In genomic region chr17:4907841-4908571, GRCm38 (mm10) we compare ENCODE assay signal across 7 mouse cellular contexts.
A peak's percentile ranks its signal among the peaks of the same experiment; 100 is the strongest.
DNase-seq lines count a peak whose midpoint lies in the region; ATAC-seq lines count a peak whose summit lies in the region.

No protein-coding gene starts in this region.

- H3K4me1 ChIP-seq in intestine, embryonic 15.5 days (replicated peaks), result no peaks in the 10 kb centered on the region; the same call in 1 of the 2 replicates
- peaks cover 21% of the 10 kb centered on the region for H3K4me1 ChIP-seq in midbrain, embryonic 10.5 days

- WGBS in intestine, embryonic 15.5 days, result under 1% methylated on average over 82 of the region's 85 CpGs
- WGBS in midbrain, embryonic 10.5 days, result under 1% methylated on average over 84 of the region's 85 CpGs

- H3K9me3 ChIP-seq in intestine, embryonic 15.5 days, result no peaks in the 10 kb centered on the region
- no peaks in the 10 kb centered on the region for H3K9me3 ChIP-seq in midbrain, embryonic 10.5 days (replicated peaks)

- H3K27me3 ChIP-seq in intestine, embryonic 15.5 days (replicated peaks), result no peaks in the 10 kb centered on the region
- H3K27me3 ChIP-seq in midbrain, embryonic 10.5 days (ENCODE audit: low read depth, poor library complexity, severe bottlenecking), result peaks cover 6% of the 10 kb centered on the region; the same call in 1 of the 2 replicates

- H3K36me3 ChIP-seq in intestine, embryonic 15.5 days, result no peaks in the 10 kb centered on the region
- no peaks in the 10 kb centered on the region for H3K36me3 ChIP-seq in midbrain, embryonic 10.5 days

- H3K9ac ChIP-seq in intestine, embryonic 15.5 days, result peak overlapping the region; percentile 67

- intact Hi-C loops in left cerebral cortex, postnatal 25 days (cut with DNase I), result loop anchor here (1.0 to 5.0 kb wide), 6 partner anchors 87 to 391 kb away; no protein-coding TSS in a partner anchor

- peak overlapping the region; percentile 53 for H3K4me3 ChIP-seq in intestine, embryonic 15.5 days (replicated peaks)
- peak overlapping the region; percentile 62 for H3K4me3 ChIP-seq in midbrain, embryonic 10.5 days

- H3K4me2 ChIP-seq in intestine, embryonic 15.5 days (replicated peaks), result peak overlapping the region; percentile 76

- peak; percentile 97 to 98 for DNase-seq in adrenal gland, adult (ENCODE audit: inconsistent age in 2 of 2, low spot score in 1 of 2)
- DNase-seq in embryo, embryonic 10.5 days (ENCODE audit: low spot score), result peak; percentile 94
- peak; percentile 95 for DNase-seq in gastrocnemius, postnatal 25 days
- DNase-seq in left cerebral cortex, postnatal 25 days (ENCODE audit: low spot score in 2 of 2), result peak; percentile 91 to 92
- peak; percentile 96 for DNase-seq in midbrain, embryonic 10.5 days (ENCODE audit: low spot score)
- peak; percentile 89 for DNase-seq in right cerebral cortex, postnatal 4 days

- peak overlapping the region; percentile 98 for H3K27ac ChIP-seq in intestine, embryonic 15.5 days
- peak overlapping the region; percentile 97 for H3K27ac ChIP-seq in midbrain, embryonic 10.5 days (replicated peaks)

- peak; percentile 96 for ATAC-seq in intestine, embryonic 15.5 days

Comparison
In these comparisons a context has a peak if more than half of its experiments do, and no peak if none do; other contexts are left out.
1. Peak in every context shown above with its lines: DNase-seq, ATAC-seq, H3K4me3 ChIP-seq and H3K27ac ChIP-seq.